Mouse (Mus musculus) testis, adult 2 months (tissue): Measurements from ENCODE around the gene Trpv6.

ENCODE experiments used
- CTCF ChIP-seq: fragments of 200-500 bp; IDR thresholded peaks from 2 replicates; pipeline ENCODE4 v1.5.1; 2012; ENCODE audit warnings: low read depth, mild to moderate bottlenecking, inconsistent platforms, low read length, moderate library complexity; ENCODE audit not compliant: control insufficient read depth, insufficient read depth, insufficient replicate concordance
- POLR2A ChIP-seq: fragments of 200-500 bp; IDR thresholded peaks from 2 replicates; pipeline ENCODE4 v1.6.1; 2012; ENCODE audit warnings: low read depth, mild to moderate bottlenecking, inconsistent platforms, low read length, moderate library complexity; ENCODE audit not compliant: control insufficient read depth

- TF ChIP-seq CTCF (no peak), POLR2A (no peak)
Measured at GRCm38 (mm10) chr6:41605061-41605793, 31.0 kb downstream of the Trpv6 start, which contains the start of gene Ephb6.
